Mouse (Mus musculus) kidney, embryonic 15.5 days (tissue): ENCODE measurements around the gene Slc22a12. TPM values are rescaled to one million over a fixed set of nuclear protein-coding genes. Genes with fewer than 3 reads are reported as not detected.

Experiments used
- ATAC-seq: fragments of 200-750 bp; cut with Nextera tagmentation; replicated peaks from 2 replicates; pipeline ENCODE4 v1.8.0; 2017; ENCODE audit warnings: moderate TSS enrichment; ENCODE audit not compliant: low FRiP score
- H3K27ac ChIP-seq: fragments of 300-500 bp; sonication (generic); 2 replicates; pipeline ENCODE4 v1.5.1; 2015; ENCODE audit warnings: mild to moderate bottlenecking, inconsistent platforms
- H3K27me3 ChIP-seq: fragments of 300-500 bp; sonication (generic); 2 replicates; pipeline ENCODE4 v1.6.1; 2015; ENCODE audit warnings: inconsistent platforms
- H3K36me3 ChIP-seq: fragments of 300-500 bp; sonication (generic); 2 replicates; pipeline ENCODE4 v1.6.1; 2015; ENCODE audit warnings: inconsistent platforms
- H3K4me1 ChIP-seq: fragments of 300-500 bp; sonication (generic); 2 replicates; pipeline ENCODE4 v1.6.1; 2015; ENCODE audit warnings: inconsistent platforms
- H3K4me2 ChIP-seq: fragments of 300-500 bp; sonication (generic); 2 replicates; pipeline ENCODE4 v1.6.1; 2015; ENCODE audit warnings: moderate library complexity, mild to moderate bottlenecking, inconsistent platforms
- H3K4me3 ChIP-seq: fragments of 300-500 bp; sonication (generic); replicated peaks from 2 replicates; pipeline ENCODE4 v1.5.1; 2015; ENCODE audit warnings: mild to moderate bottlenecking, inconsistent platforms
- H3K9ac ChIP-seq: fragments of 300-500 bp; sonication (generic); 2 replicates; pipeline ENCODE4 v1.6.1; 2015; ENCODE audit warnings: mild to moderate bottlenecking, inconsistent platforms
- H3K9me3 ChIP-seq: fragments of 300-500 bp; sonication (generic); replicated peaks from 2 replicates; pipeline ENCODE4 v1.6.1; 2016; ENCODE audit warnings: inconsistent platforms
- WGBS: fragments of 180-500 bp; shearing (Covaris S2); methylation state at CpG from one replicate; pipeline ENCODE4 v1.1.7; 2015; ENCODE audit warnings: mixed read lengths; 5-methylcytosine and 5-hydroxymethylcytosine counted together
- polyA plus RNA-seq: library from polyadenylated mRNA; unstranded; fragments of >200 nt; fragmentation: Nextera tagmentation; extraction: Ambion mirVana; gene quantifications from 2 replicates; pipeline ENCODE4 v1.2.1, GENCODE M21; 2015

The Slc22a12 gene
- polyA plus RNA-seq, 1 experiment from 2014 or later, result 16.3 TPM

- Histone ChIP-seq H3K27me3 (peaks cover 51% of the 10 kb centered on the region), H3K9ac (no peak overlapping the region), H3K9me3 (no peaks in the 10 kb centered on the region), H3K36me3 (no peaks in the 10 kb centered on the region), H3K4me2 (0 out of 2 replicates have a peak overlapping the region, but pooled peaks have one; percentile 4), H3K4me1 (peaks cover 27% of the 10 kb centered on the region), H3K4me3 (no peak overlapping the region), H3K27ac (no peak overlapping the region)
- no peak; the same call in 1 of the 2 replicates for ATAC-seq
- WGBS, result 10% methylated on average over 15 of the region's 15 CpGs
These were observed 29.3 kb downstream of the Slc22a12 start for GRCm38 (mm10) chr19:6513389-6514139.

- Histone ChIP-seq H3K4me3 (no peak overlapping the region), H3K27ac (no peak overlapping the region), H3K4me2 (no peak overlapping the region), H3K9me3 (no peaks in the 10 kb centered on the region), H3K36me3 (no peaks in the 10 kb centered on the region), H3K27me3 (peaks cover 79% of the 10 kb centered on the region), H3K9ac (no peak overlapping the region), H3K4me1 (peaks cover 23% of the 10 kb centered on the region)
- ATAC-seq, result no peak
- WGBS, result 86% methylated on average over 2 of the region's 2 CpGs
These were observed 32.3 kb downstream of the Slc22a12 start for GRCm38 (mm10) chr19:6510546-6510945.

GRCm38 (mm10) chr19:6509881-6510280, 33.0 kb downstream of the Slc22a12 start:
- no peak for ATAC-seq

GRCm38 (mm10) chr19:6507393-6507792, 35.4 kb downstream of the Slc22a12 start:
- no peak overlapping the region for H3K4me3 ChIP-seq
- no peak for ATAC-seq
- H3K27ac ChIP-seq, result no peak overlapping the region
- H3K9me3 ChIP-seq, result no peaks in the 10 kb centered on the region
- H3K4me2 ChIP-seq, result no peak overlapping the region
- peaks cover 81% of the 10 kb centered on the region for H3K27me3 ChIP-seq
- no peak overlapping the region for H3K9ac ChIP-seq
- no peaks in the 10 kb centered on the region for H3K36me3 ChIP-seq
- WGBS, result 48% methylated on average over 10 of the region's 10 CpGs
- peaks cover 23% of the 10 kb centered on the region for H3K4me1 ChIP-seq

More at GRCm38 (mm10) chr19:6509881-6510280, 33.0 kb downstream of the Slc22a12 start:
- Histone ChIP-seq H3K9ac (no peak overlapping the region), H3K27me3 (peaks cover 84% of the 10 kb centered on the region), H3K4me2 (no peak overlapping the region), H3K9me3 (no peaks in the 10 kb centered on the region), H3K36me3 (no peaks in the 10 kb centered on the region), H3K4me3 (no peak overlapping the region), H3K4me1 (peaks cover 25% of the 10 kb centered on the region), H3K27ac (no peak overlapping the region)
- 77% methylated on average over 10 of the region's 10 CpGs for WGBS

- Histone ChIP-seq H3K27ac (no peak overlapping the region), H3K36me3 (no peaks in the 10 kb centered on the region), H3K4me3 (no peak overlapping the region), H3K27me3 (peaks cover 85% of the 10 kb centered on the region), H3K9ac (no peak overlapping the region), H3K4me1 (peaks cover 36% of the 10 kb centered on the region), H3K4me2 (no peak overlapping the region), H3K9me3 (no peaks in the 10 kb centered on the region)
- 74% methylated on average over 12 of the region's 12 CpGs for WGBS
- ATAC-seq, result no peak
These were observed 38.2 kb downstream of the Slc22a12 start for GRCm38 (mm10) chr19:6504656-6505045.

GRCm38 (mm10) chr19:6503926-6504655, 38.7 kb downstream of the Slc22a12 start:
- H3K4me1 ChIP-seq, result peaks cover 36% of the 10 kb centered on the region
- H3K27ac ChIP-seq, result no peak overlapping the region
- no peaks in the 10 kb centered on the region for H3K9me3 ChIP-seq
- H3K4me2 ChIP-seq, result no peak overlapping the region
- peaks cover 89% of the 10 kb centered on the region for H3K27me3 ChIP-seq
- no peak overlapping the region for H3K9ac ChIP-seq
- H3K4me3 ChIP-seq, result no peak overlapping the region
- no peak for ATAC-seq
- H3K36me3 ChIP-seq, result no peaks in the 10 kb centered on the region
- WGBS, result 23% methylated on average over 14 of the region's 16 CpGs

- Histone ChIP-seq H3K4me2 (peak overlapping the region; percentile 90), H3K27ac (no peak overlapping the region), H3K4me1 (peaks cover 43% of the 10 kb centered on the region), H3K4me3 (peak overlapping the region; percentile 41), H3K9ac (no peak overlapping the region), H3K9me3 (no peaks in the 10 kb centered on the region), H3K27me3 (peaks cover 95% of the 10 kb centered on the region), H3K36me3 (no peaks in the 10 kb centered on the region)
- ATAC-seq, result no peak; the same call in 1 of the 2 replicates
- 4% methylated on average over 20 of the region's 20 CpGs for whole genome bisulfite sequencing
These were observed 40.1 kb downstream of the Slc22a12 start for GRCm38 (mm10) chr19:6502543-6503319.

GRCm38 (mm10) chr19:6502035-6502541, 40.7 kb downstream of the Slc22a12 start:
- no peak overlapping the region for H3K27ac ChIP-seq
- peak; percentile 27; the same call in 1 of the 2 replicates for ATAC-seq
- under 1% methylated on average over 23 of the region's 25 CpGs for WGBS

GRCm38 (mm10) chr19:6500636-6501025, 42.2 kb downstream of the Slc22a12 start:
- no peak overlapping the region for H3K9ac ChIP-seq
- peaks cover 93% of the 10 kb centered on the region for H3K27me3 ChIP-seq
- H3K27ac ChIP-seq, result no peak overlapping the region
- 43% methylated on average over 2 of the region's 2 CpGs for WGBS
- no peak overlapping the region for H3K4me3 ChIP-seq
- peaks cover 51% of the 10 kb centered on the region for H3K4me1 ChIP-seq
- ATAC-seq, result no peak
- H3K4me2 ChIP-seq, result no peak overlapping the region
- H3K9me3 ChIP-seq, result no peaks in the 10 kb centered on the region
- no peaks in the 10 kb centered on the region for H3K36me3 ChIP-seq

More at GRCm38 (mm10) chr19:6502035-6502541, 40.7 kb downstream of the Slc22a12 start:
- Histone ChIP-seq H3K36me3 (no peaks in the 10 kb centered on the region), H3K4me1 (peaks cover 48% of the 10 kb centered on the region), H3K4me2 (peak overlapping the region; percentile 90), H3K9ac (no peak overlapping the region), H3K4me3 (peak overlapping the region; percentile 41), H3K27me3 (peaks cover 93% of the 10 kb centered on the region), H3K9me3 (no peaks in the 10 kb centered on the region)

GRCm38 (mm10) chr19:6499860-6500635, 42.8 kb downstream of the Slc22a12 start:
- H3K9ac ChIP-seq, result no peak overlapping the region
- no peak overlapping the region for H3K27ac ChIP-seq
- 55% methylated on average over 6 of the region's 6 CpGs for WGBS
- H3K27me3 ChIP-seq, result peaks cover 94% of the 10 kb centered on the region
- H3K9me3 ChIP-seq, result no peaks in the 10 kb centered on the region
- H3K4me2 ChIP-seq, result peak overlapping the region; percentile 97; the same call in 1 of the 2 replicates
- peaks cover 51% of the 10 kb centered on the region for H3K4me1 ChIP-seq
- no peaks in the 10 kb centered on the region for H3K36me3 ChIP-seq
- no peak for ATAC-seq
- no peak overlapping the region for H3K4me3 ChIP-seq
